Mouse (Mus musculus) monocyte, adult 59 days (primary cell): ENCODE measurements around the gene Prss35. TPM values are rescaled to one million over a fixed set of nuclear protein-coding genes. Genes with fewer than 3 reads are reported as not detected.

ENCODE experiments used
- total RNA-seq, 2 experiments: library from RNA; stranded (reverse); gene quantifications; one replicate each; pipeline ENCODE4 v1.2.4; 2023

Gene Prss35
- total RNA-seq = under 1 TPM in 1 of 2 experiments, not detected in 1; 0.18 TPM

GRCm38 (mm10) chr9:86742959-86743911, at the start of gene Prss35:
Gene Prss35, plus strand, starts transcription at chr9:86743649.

DNA sequence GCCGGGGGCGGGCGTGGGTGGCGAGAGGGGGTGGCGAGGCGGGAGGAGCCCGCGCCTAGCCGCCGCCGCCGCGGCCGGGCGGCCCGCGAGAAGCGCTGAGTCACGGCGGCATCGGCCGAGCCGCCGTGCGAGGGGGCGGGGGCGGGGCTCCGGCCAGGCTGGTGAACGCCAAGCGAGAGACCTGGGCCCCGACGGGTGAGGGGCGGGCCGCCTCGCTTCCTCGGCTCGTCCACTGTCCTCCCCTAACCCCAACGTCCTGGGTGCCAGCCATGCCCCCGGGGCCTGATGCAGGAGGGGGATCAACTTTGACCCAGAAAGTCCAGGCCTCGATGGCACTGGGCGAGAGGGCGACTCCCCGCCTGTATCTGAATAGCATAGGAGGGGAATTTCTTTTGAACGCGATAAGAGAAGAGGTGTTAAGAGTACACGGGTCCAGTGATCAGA, 47.6 kb upstream of the Prss35 start, which contains the start of gene Me1:
Gene Me1 (minus strand): TSS at position 136 of the 444 bp plus-strand sequence.

Other genes starting within 250 kb of the Prss35 start
- gene Pgm3, start 171.8 kb upstream of the Prss35 start, total RNA-seq = 10 to 100 TPM; 11.7 to 12.0 TPM
- 1 to 10 TPM; 4.3 to 7.7 TPM for gene Rwdd2a, start 171.7 kb upstream of the Prss35 start, total RNA-seq
- not detected for gene Me1, start 47.7 kb upstream of the Prss35 start, total RNA-seq
- gene Snap91, start 137.0 kb downstream of the Prss35 start, total RNA-seq = not detected